Mouse (Mus musculus) heart, postnatal 0 days (tissue): ENCODE data around the gene St6galnac3. TPM values are rescaled to one million over a fixed set of nuclear protein-coding genes. Genes with fewer than 3 reads are reported as not detected.

Experiments
- ATAC-seq: fragments of 200-750 bp; cut with Nextera tagmentation; 2 replicates; pipeline ENCODE4 v1.8.0; 2017; ENCODE audit warnings: low read depth, moderate number of reproducible peaks, moderate library complexity; ENCODE audit not compliant: insufficient read depth
- DNase-seq: peaks from one replicate; pipeline ENCODE4 v3.0.0-alpha.2; 2016; ENCODE audit warnings: low spot score
- H3K27ac ChIP-seq: fragments of 300-500 bp; sonication (generic); 2 replicates; pipeline ENCODE4 v1.5.1; 2014; ENCODE audit warnings: low read depth, mild to moderate bottlenecking
- H3K27me3 ChIP-seq: fragments of 300-500 bp; sonication (generic); 2 replicates; pipeline ENCODE4 v1.6.1; 2014; ENCODE audit warnings: low read length, mixed read lengths; ENCODE audit not compliant: control insufficient read depth, insufficient read depth
- H3K36me3 ChIP-seq: fragments of 300-500 bp; sonication (generic); replicated peaks from 2 replicates; pipeline ENCODE4 v1.6.1; 2014; ENCODE audit warnings: low read length, mixed read lengths; ENCODE audit not compliant: control insufficient read depth, insufficient read depth
- H3K4me1 ChIP-seq: fragments of 300-500 bp; sonication (generic); 2 replicates; pipeline ENCODE4 v1.6.1; 2014; ENCODE audit warnings: antibody characterized with exemption; ENCODE audit not compliant: control insufficient read depth, insufficient read depth
- H3K4me2 ChIP-seq: fragments of 300-500 bp; sonication (generic); 2 replicates; pipeline ENCODE4 v1.6.1; 2014; ENCODE audit warnings: low read depth, mild to moderate bottlenecking, low read length, moderate library complexity
- H3K4me3 ChIP-seq: fragments of 300-500 bp; sonication (generic); 2 replicates; pipeline ENCODE4 v1.5.1; 2014; ENCODE audit warnings: low read depth, low read length
- H3K9ac ChIP-seq: fragments of 300-500 bp; sonication (generic); replicated peaks from 2 replicates; pipeline ENCODE4 v1.6.1; 2014; ENCODE audit warnings: low read depth, low read length, mixed read lengths
- H3K9me3 ChIP-seq: fragments of 300-500 bp; sonication (generic); replicated peaks from 2 replicates; pipeline ENCODE4 v1.6.1; 2016; ENCODE audit warnings: low read length; ENCODE audit not compliant: control insufficient read depth
- CTCF ChIP-seq: IDR thresholded peaks from 2 replicates; pipeline ENCODE4 v1.5.1; 2016; ENCODE audit warnings: antibody characterized with exemption, control low read depth, low read depth
- EP300 ChIP-seq: IDR thresholded peaks from 2 replicates; pipeline ENCODE4 v1.6.1; 2016; ENCODE audit warnings: antibody characterized with exemption, low read depth
- WGBS: fragments of 180-500 bp; shearing (Covaris S2); extraction: QIAGEN DNeasy Blood & Tissue Kit; methylation state at CpG from one replicate; pipeline ENCODE4 v1.1.7; 2014; 5-methylcytosine and 5-hydroxymethylcytosine counted together
- polyA plus RNA-seq: library from polyadenylated mRNA; unstranded; fragments of >200 nt; fragmentation: Nextera tagmentation; extraction: Ambion mirVana; gene quantifications from 2 replicates; pipeline ENCODE4 v1.2.1, GENCODE M21; 2015
- total RNA-seq: library from RNA; depleted of rRNA; stranded (reverse); fragments of >200 nt; gene quantifications from 2 replicates; pipeline ENCODE4 v1.2.3, GENCODE M21; 2014; ENCODE audit warnings: low replicate concordance

The St6galnac3 gene
- total and polyA plus RNA-seq, 2 experiments from 2014 or later = 9.7 to 22.5 TPM

DNA sequence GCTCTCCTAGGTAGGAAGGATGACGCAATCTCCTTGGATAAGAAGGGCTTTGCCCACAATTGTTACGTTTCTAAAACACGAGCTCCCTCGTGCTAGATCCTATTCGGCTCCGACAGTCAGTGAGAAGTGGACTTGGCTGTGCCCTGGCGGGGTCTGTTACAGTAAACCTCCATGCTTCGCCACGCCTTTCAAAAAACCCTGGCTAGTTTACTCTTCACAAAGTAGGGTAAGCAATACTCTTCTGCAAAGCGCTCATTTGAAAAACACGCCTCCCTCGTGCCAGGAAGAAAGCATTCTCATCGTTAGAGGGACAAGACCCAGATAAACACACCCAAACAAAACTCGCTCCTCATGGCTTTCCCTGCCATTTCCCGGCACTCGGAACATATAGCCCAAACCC, 3.4 kb downstream of the St6galnac3 start:
- peaks cover 22% of the 10 kb centered on the region for H3K4me1 ChIP-seq
- DNase-seq (no peak), ATAC-seq (no peak)
- H3K36me3 ChIP-seq = no peaks in the 10 kb centered on the region
- no peaks in the 10 kb centered on the region for H3K9me3 ChIP-seq
- H3K9ac ChIP-seq = no peak overlapping the region
- H3K4me2 ChIP-seq = no peak overlapping the region
- H3K27ac ChIP-seq = no peak overlapping the region
- no peak overlapping the region for H3K4me3 ChIP-seq
- TF ChIP-seq CTCF (no peak), EP300 (no peak)
- WGBS = 70% methylated on average over 16 of the region's 16 CpGs
- peaks cover 13% of the 10 kb centered on the region for H3K27me3 ChIP-seq

DNA sequence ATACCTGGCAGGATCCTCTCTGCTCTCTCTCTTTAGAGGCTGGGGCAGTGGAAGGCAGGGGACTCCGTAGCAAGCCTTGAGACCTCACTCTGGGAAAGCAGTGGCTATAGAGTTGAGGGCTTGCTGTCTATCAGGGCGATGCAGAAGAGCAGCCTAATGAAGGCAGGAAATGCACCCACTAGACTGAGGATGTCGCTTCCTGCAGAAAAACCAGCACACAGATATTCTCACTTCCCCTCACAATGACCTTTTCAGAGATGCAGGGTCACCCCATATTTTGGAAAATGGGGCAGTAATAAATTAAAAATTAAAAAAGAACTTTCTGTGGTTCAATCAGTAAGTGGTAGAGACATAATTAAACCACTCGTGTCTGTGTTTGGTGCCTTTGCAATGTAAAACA, 4.1 kb downstream of the St6galnac3 start:
- Histone ChIP-seq H3K27me3 (peaks cover 12% of the 10 kb centered on the region), H3K4me3 (no peak overlapping the region), H3K9ac (no peak overlapping the region), H3K4me2 (no peak overlapping the region), H3K4me1 (peaks cover 22% of the 10 kb centered on the region), H3K36me3 (no peaks in the 10 kb centered on the region), H3K9me3 (no peaks in the 10 kb centered on the region), H3K27ac (no peak overlapping the region)
- TF ChIP-seq CTCF (no peak), EP300 (no peak)
- ATAC-seq (no peak), DNase-seq (no peak)
- 60% methylated on average over 4 of the region's 4 CpGs for WGBS

DNA sequence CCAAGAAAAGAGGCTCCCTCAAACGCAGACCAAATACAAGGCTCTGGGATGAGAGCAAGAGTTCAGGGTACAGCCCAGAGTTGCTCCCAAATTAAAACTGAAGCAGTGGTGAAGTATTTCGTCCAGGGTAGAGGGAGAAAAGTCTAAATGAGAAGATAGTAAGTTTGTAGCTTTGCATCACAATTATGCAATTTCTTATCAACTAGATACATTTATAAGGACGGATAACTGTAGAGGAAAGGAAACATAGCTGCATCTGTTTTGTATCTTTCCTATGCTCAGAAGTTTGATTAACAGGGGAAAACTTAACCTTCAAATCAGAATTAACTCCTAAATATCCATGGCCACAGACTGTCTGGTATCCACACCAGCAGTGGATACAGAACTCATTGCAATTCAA, 4.7 kb downstream of the St6galnac3 start:
- Histone ChIP-seq H3K27ac (peak overlapping the region; percentile 22; the same call in 1 of the 2 replicates), H3K9ac (no peak overlapping the region), H3K4me1 (peaks cover 21% of the 10 kb centered on the region), H3K36me3 (no peaks in the 10 kb centered on the region), H3K9me3 (no peaks in the 10 kb centered on the region), H3K4me3 (no peak overlapping the region), H3K27me3 (peaks cover 12% of the 10 kb centered on the region), H3K4me2 (no peak overlapping the region)
- 43% methylated on average over 3 of the region's 3 CpGs for WGBS
- no peak for ATAC-seq
- DNase-seq = no peak
- TF ChIP-seq EP300 (no peak), CTCF (no peak)

DNA sequence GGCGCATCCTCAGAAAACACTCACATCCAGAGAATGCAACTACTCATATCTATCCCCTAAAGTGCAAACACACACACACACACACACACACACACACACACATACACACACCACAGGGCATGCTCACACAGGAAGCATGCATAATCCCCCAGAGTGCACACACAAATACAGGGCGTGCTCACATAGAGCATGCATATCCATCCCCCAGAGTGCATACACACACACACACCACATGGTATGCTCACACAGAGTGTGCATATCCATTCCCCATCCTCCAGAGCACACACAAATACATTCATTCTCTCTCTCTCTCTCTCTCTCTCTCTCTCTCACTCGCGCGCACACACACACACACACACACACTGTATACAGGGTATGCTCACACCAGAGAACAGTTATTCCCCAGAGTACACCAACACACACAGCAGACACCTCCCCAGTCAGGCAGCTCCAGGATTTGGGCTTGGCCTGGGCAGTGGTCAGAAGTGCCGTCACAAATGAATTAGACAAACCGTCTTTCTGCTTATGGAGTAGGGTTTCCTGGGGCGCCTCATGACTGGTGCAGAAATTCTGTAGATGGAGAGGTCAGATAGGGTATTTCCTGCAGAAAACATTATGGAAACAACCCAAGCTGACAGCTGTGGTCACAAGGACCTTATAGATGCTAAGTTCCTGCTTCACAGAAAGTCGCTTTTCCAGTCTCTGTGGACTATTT, 5.6 kb downstream of the St6galnac3 start:
- 64% methylated on average over 9 of the region's 9 CpGs for WGBS
- ATAC-seq (no peak), DNase-seq (no peak)
- Histone ChIP-seq H3K27ac (no peak overlapping the region; the same call in 1 of the 2 replicates), H3K4me1 (peaks cover 12% of the 10 kb centered on the region), H3K4me3 (no peak overlapping the region), H3K4me2 (no peak overlapping the region), H3K27me3 (peaks cover 9% of the 10 kb centered on the region), H3K36me3 (no peaks in the 10 kb centered on the region), H3K9me3 (no peaks in the 10 kb centered on the region), H3K9ac (no peak overlapping the region)
- TF ChIP-seq CTCF = no peak
- no peak for TF ChIP-seq EP300

DNA sequence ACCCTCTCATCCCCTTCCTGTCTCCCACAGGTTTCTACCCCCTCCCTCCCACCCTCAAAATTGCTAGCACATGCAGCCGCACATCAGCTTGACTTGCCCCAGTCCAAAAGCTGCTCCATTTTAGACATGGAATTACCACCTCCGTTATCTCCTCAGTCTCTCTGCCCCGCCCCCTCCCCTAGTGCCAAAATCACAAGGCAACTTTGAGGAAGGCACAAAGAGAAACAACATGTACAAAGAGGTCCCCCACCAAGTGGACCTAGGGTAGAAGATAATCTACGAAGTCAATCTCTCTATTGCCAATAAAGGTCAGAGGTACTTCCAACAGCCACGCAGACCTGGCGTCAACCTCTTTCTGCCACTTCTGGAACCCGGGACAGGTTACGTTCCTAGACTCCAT, 6.2 kb downstream of the St6galnac3 start:
- TF ChIP-seq CTCF = no peak
- TF ChIP-seq EP300 = no peak
- Histone ChIP-seq H3K4me1 (peaks cover 11% of the 10 kb centered on the region), H3K9me3 (peaks cover 5% of the 10 kb centered on the region), H3K4me2 (no peak overlapping the region), H3K9ac (no peak overlapping the region), H3K36me3 (no peaks in the 10 kb centered on the region), H3K4me3 (no peak overlapping the region), H3K27me3 (0 out of 2 replicates have a peak, but pooled peaks cover 2% of the 10 kb centered on the region), H3K27ac (no peak overlapping the region)
- DNase-seq = no peak
- 41% methylated on average over 8 of the region's 8 CpGs for WGBS
- ATAC-seq = no peak

DNA sequence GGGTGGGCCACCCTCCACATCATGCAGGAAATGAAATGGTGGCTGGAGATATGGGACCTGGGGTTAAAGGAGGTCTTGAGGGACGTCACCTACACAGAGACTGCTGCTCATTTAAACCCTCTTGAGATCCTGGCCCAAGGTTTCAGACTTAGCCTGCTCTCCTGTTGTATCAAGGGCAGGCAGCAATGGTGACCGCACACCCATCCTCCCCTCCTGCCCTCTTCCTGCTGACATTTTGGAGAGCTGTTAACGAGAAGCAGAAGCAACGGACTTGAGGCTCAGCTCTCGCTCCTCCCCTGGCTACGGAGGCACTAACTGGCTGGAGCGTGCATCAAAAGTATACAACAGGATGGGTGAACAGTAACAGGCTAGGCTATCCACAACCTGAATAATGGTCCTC, 7.2 kb downstream of the St6galnac3 start:
- DNase-seq = no peak
- Histone ChIP-seq H3K36me3 (no peaks in the 10 kb centered on the region), H3K27ac (no peak overlapping the region), H3K9ac (no peak overlapping the region), H3K9me3 (peaks cover 6% of the 10 kb centered on the region), H3K4me1 (peaks cover 11% of the 10 kb centered on the region), H3K4me2 (no peak overlapping the region), H3K27me3 (no peaks in the 10 kb centered on the region), H3K4me3 (no peak overlapping the region)
- TF ChIP-seq CTCF = no peak
- no peak for TF ChIP-seq EP300
- ATAC-seq = no peak
- 37% methylated on average over 7 of the region's 7 CpGs for WGBS
